Mouse (Mus musculus) myocyte (in vitro differentiated cells): ENCODE results near the gene Kalrn. TPM values are rescaled to one million over a fixed set of nuclear protein-coding genes. Genes with fewer than 3 reads are reported as not detected.

Experiments used
- H3K27me3 ChIP-seq: one replicate; pipeline ENCODE4 v1.6.1; 2011; ENCODE audit not compliant: control insufficient read depth, insufficient read depth, insufficient read length
- H3K36me3 ChIP-seq: one replicate; pipeline ENCODE4 v1.6.1; 2011; ENCODE audit not compliant: control insufficient read depth, insufficient read depth
- H3K4me2 ChIP-seq: one replicate; pipeline ENCODE4 v1.6.1; 2011; ENCODE audit warnings: low read depth, control low read depth
- H3K4me3 ChIP-seq: one replicate; pipeline ENCODE4 v1.5.1; 2011; ENCODE audit warnings: mild to moderate bottlenecking, control low read depth, moderate library complexity
- H3K79me2 ChIP-seq: one replicate; pipeline ENCODE4 v1.6.1; 2011; ENCODE audit not compliant: control insufficient read depth, insufficient read depth
- H3ac ChIP-seq: one replicate; pipeline ENCODE4 v1.6.1; 2011; ENCODE audit not compliant: control insufficient read depth, insufficient read length
- CEBPB ChIP-seq: IDR thresholded peaks from 2 replicates; pipeline ENCODE4 v1.6.1; 2011; ENCODE audit warnings: mild to moderate bottlenecking, moderate library complexity; ENCODE audit not compliant: poor library complexity, insufficient read depth, severe bottlenecking
- E2F4 ChIP-seq: IDR thresholded peaks from one replicate; pipeline ENCODE4 v1.6.1; 2011; ENCODE audit warnings: mild to moderate bottlenecking, control low read depth, moderate library complexity; ENCODE audit not compliant: insufficient read depth
- MAX ChIP-seq: IDR thresholded peaks from one replicate; pipeline ENCODE4 v1.6.1; 2011; ENCODE audit warnings: low read depth, mild to moderate bottlenecking, control low read depth
- MYOD1 ChIP-seq, 3 experiments: IDR thresholded peaks; one replicate each; pipeline ENCODE4 v1.6.1; 2011; ENCODE audit warnings: control low read depth in 2 of 3, low read depth in 2 of 3, mild to moderate bottlenecking in 2 of 3, moderate library complexity in 1 of 3; ENCODE audit not compliant: insufficient read length in 2 of 3, control insufficient read depth in 1 of 3
- MYOG ChIP-seq, 3 experiments: IDR thresholded peaks; one replicate each; pipeline ENCODE4 v1.6.1; 2011; ENCODE audit warnings: control low read depth in 2 of 3, low read depth in 2 of 3, mild to moderate bottlenecking in 2 of 3; ENCODE audit not compliant: insufficient read length in 2 of 3, control insufficient read depth in 1 of 3, insufficient read depth in 1 of 3
- POLR2A ChIP-seq: IDR thresholded peaks from one replicate; pipeline ENCODE4 v1.6.1; 2011; ENCODE audit warnings: low read depth, mild to moderate bottlenecking, control low read depth, moderate library complexity; ENCODE audit not compliant: insufficient read length
- POLR2AphosphoS2 ChIP-seq: IDR thresholded peaks from one replicate; pipeline ENCODE4 v1.6.1; 2011; ENCODE audit warnings: low read depth, control low read depth; ENCODE audit not compliant: insufficient read length
- REST ChIP-seq: IDR thresholded peaks from one replicate; pipeline ENCODE4 v1.6.1; 2011; ENCODE audit warnings: mild to moderate bottlenecking, control low read depth, moderate library complexity; ENCODE audit not compliant: insufficient read depth, insufficient read length
- SRF ChIP-seq: IDR thresholded peaks from one replicate; pipeline ENCODE4 v1.6.1; 2011; ENCODE audit warnings: low read depth; ENCODE audit not compliant: control insufficient read depth, insufficient read length
- TCF12 ChIP-seq: IDR thresholded peaks from one replicate; pipeline ENCODE4 v1.6.1; 2011; ENCODE audit warnings: mild to moderate bottlenecking, control low read depth; ENCODE audit not compliant: poor library complexity, insufficient read depth, severe bottlenecking
- TCF3 ChIP-seq: IDR thresholded peaks from one replicate; pipeline ENCODE4 v1.6.1; 2011; ENCODE audit warnings: low read depth, control low read depth; ENCODE audit not compliant: insufficient read length
- USF1 ChIP-seq: IDR thresholded peaks from one replicate; pipeline ENCODE4 v1.6.1; 2011; ENCODE audit warnings: low read depth, mild to moderate bottlenecking, control low read depth, moderate library complexity
- polyA plus RNA-seq: library from polyadenylated mRNA; unstranded; fragments of >200 nt; fragmentation: generic; extraction: Trizol; gene quantifications from one replicate; pipeline ENCODE4 v1.2.1, GENCODE M21; 2012; ENCODE audit warnings: missing spikeins

The Kalrn gene
- polyA plus RNA-seq, 1 experiment, result 5.5 TPM

GRCm38 (mm10) chr16:33944126-33944525 is 629.2 kb downstream of the Kalrn start:
- Histone ChIP-seq H3K27me3 (no peaks in the 10 kb centered on the region), H3ac (no peak overlapping the region), H3K79me2 (no peaks in the 10 kb centered on the region), H3K36me3 (peaks cover 5% of the 10 kb centered on the region), H3K4me3 (no peak overlapping the region), H3K4me2 (no peak overlapping the region)
- TF ChIP-seq SRF, result no peak
- no peak for TF ChIP-seq E2F4
- TF ChIP-seq MAX, result no peak

GRCm38 (mm10) chr16:33943388-33943787 is 629.9 kb downstream of the Kalrn start:
- TF ChIP-seq MYOD1 (IDR thresholded peaks at IDR 0.05; ENCODE audit: control insufficient read depth in 1 of 3, insufficient read length in 2 of 3, low read depth in 2 of 3), result peak in 2 of 3 experiments; percentile 70 to 85
- no peak for TF ChIP-seq POLR2AphosphoS2
- H3K79me2 ChIP-seq, result no peaks in the 10 kb centered on the region
- no peaks in the 10 kb centered on the region for H3K27me3 ChIP-seq
- no peak overlapping the region for H3K4me2 ChIP-seq
- H3K4me3 ChIP-seq, result no peak overlapping the region
- H3K36me3 ChIP-seq, result peaks cover 2% of the 10 kb centered on the region
- no peak overlapping the region for H3ac ChIP-seq

- no peaks in the 10 kb centered on the region for H3K36me3 ChIP-seq
- no peaks in the 10 kb centered on the region for H3K27me3 ChIP-seq
- no peak overlapping the region for H3K4me2 ChIP-seq
- no peak overlapping the region for H3ac ChIP-seq
- TF ChIP-seq MAX (no peak), REST (no peak), CEBPB (no peak), MYOD1 (IDR thresholded peaks at IDR 0.05; ENCODE audit: control insufficient read depth in 1 of 3, insufficient read length in 2 of 3, low read depth in 2 of 3) (no peak), POLR2A (no peak), E2F4 (no peak), USF1 (no peak), POLR2AphosphoS2 (no peak), TCF12 (no peak), MYOG (IDR thresholded peaks at IDR 0.05; ENCODE audit: control insufficient read depth in 1 of 3, insufficient read depth in 1 of 3, insufficient read length in 2 of 3, low read depth in 2 of 3) (no peak), SRF (no peak), TCF3 (no peak)
- no peak overlapping the region for H3K4me3 ChIP-seq
- no peaks in the 10 kb centered on the region for H3K79me2 ChIP-seq
Measured at GRCm38 (mm10) chr16:33942341-33942740, 631.0 kb downstream of the Kalrn start.

GRCm38 (mm10) chr16:33941271-33941781 is 632.0 kb downstream of the Kalrn start:
- no peak for TF ChIP-seq REST
- peak; percentile 51 for TF ChIP-seq TCF3
- peak; percentile 77 for TF ChIP-seq TCF12
- peak; percentile 22 for TF ChIP-seq POLR2A
- TF ChIP-seq USF1, result no peak
- peak; percentile 73 to 95 (median 94) for TF ChIP-seq MYOD1 (IDR thresholded peaks at IDR 0.05; ENCODE audit: control insufficient read depth in 1 of 3, insufficient read length in 2 of 3, low read depth in 2 of 3)
- TF ChIP-seq SRF, result no peak
- no peak for TF ChIP-seq CEBPB
- TF ChIP-seq E2F4, result no peak
- peak; percentile 40 for TF ChIP-seq POLR2AphosphoS2
- no peak for TF ChIP-seq MAX
- peak; percentile 86 to 96 (median 94) for TF ChIP-seq MYOG (IDR thresholded peaks at IDR 0.05; ENCODE audit: control insufficient read depth in 1 of 3, insufficient read depth in 1 of 3, insufficient read length in 2 of 3, low read depth in 2 of 3)
- H3ac ChIP-seq, result no peak overlapping the region
- no peaks in the 10 kb centered on the region for H3K36me3 ChIP-seq
- peak overlapping the region; percentile 24 for H3K4me2 ChIP-seq
- no peaks in the 10 kb centered on the region for H3K27me3 ChIP-seq
- H3K4me3 ChIP-seq, result no peak overlapping the region
- no peaks in the 10 kb centered on the region for H3K79me2 ChIP-seq

- no peaks in the 10 kb centered on the region for H3K36me3 ChIP-seq
- no peak overlapping the region for H3K4me2 ChIP-seq
- TF ChIP-seq E2F4, result no peak
- TF ChIP-seq POLR2A, result no peak
- no peak for TF ChIP-seq POLR2AphosphoS2
- no peak for TF ChIP-seq SRF
- TF ChIP-seq TCF3, result no peak
- no peak for TF ChIP-seq USF1
- TF ChIP-seq TCF12, result no peak
- no peak for TF ChIP-seq REST
- TF ChIP-seq MYOG (IDR thresholded peaks at IDR 0.05; ENCODE audit: control insufficient read depth in 1 of 3, insufficient read depth in 1 of 3, insufficient read length in 2 of 3, low read depth in 2 of 3), result no peak
- TF ChIP-seq MYOD1 (IDR thresholded peaks at IDR 0.05; ENCODE audit: control insufficient read depth in 1 of 3, insufficient read length in 2 of 3, low read depth in 2 of 3), result no peak
- no peak for TF ChIP-seq MAX
- TF ChIP-seq CEBPB, result no peak
- no peaks in the 10 kb centered on the region for H3K27me3 ChIP-seq
- no peaks in the 10 kb centered on the region for H3K79me2 ChIP-seq
- no peak overlapping the region for H3K4me3 ChIP-seq
- H3ac ChIP-seq, result no peak overlapping the region
Measured at GRCm38 (mm10) chr16:33940095-33940494, 633.2 kb downstream of the Kalrn start.
